Mouse (Mus musculus) embryonic facial prominence, embryonic 12.5 days (tissue): ENCODE data around the gene Arid3b. TPM values are rescaled to one million over a fixed set of nuclear protein-coding genes. Genes with fewer than 3 reads are reported as not detected.
"Not testable (repeated sequence)": the region's sequence is repeated elsewhere in the genome, so short reads cannot be mapped to it uniquely, and the experiment has no call there.

Experiments
- ATAC-seq: fragments of 200-750 bp; cut with Nextera tagmentation; 2 replicates; pipeline ENCODE4 v1.8.0; 2017; ENCODE audit not compliant: insufficient number of reproducible peaks, insufficient read depth, low FRiP score, low TSS enrichment
- H3K27ac ChIP-seq: fragments of 300-500 bp; sonication (generic); 2 replicates; pipeline ENCODE4 v1.5.1; 2016; ENCODE audit warnings: mild to moderate bottlenecking
- H3K27me3 ChIP-seq: fragments of 300-500 bp; sonication (generic); 2 replicates; pipeline ENCODE4 v1.6.1; 2016; ENCODE audit warnings: mild to moderate bottlenecking, moderate library complexity
- H3K36me3 ChIP-seq: fragments of 300-500 bp; sonication (generic); 2 replicates; pipeline ENCODE4 v1.6.1; 2016; ENCODE audit warnings: mild to moderate bottlenecking
- H3K4me1 ChIP-seq: fragments of 300-500 bp; sonication (generic); 2 replicates; pipeline ENCODE4 v1.6.1; 2016
- H3K4me2 ChIP-seq: fragments of 300-500 bp; sonication (generic); replicated peaks from 2 replicates; pipeline ENCODE4 v1.6.1; 2016; ENCODE audit warnings: mild to moderate bottlenecking, moderate library complexity
- H3K4me3 ChIP-seq: fragments of 300-500 bp; sonication (generic); 2 replicates; pipeline ENCODE4 v1.5.1; 2016; ENCODE audit warnings: mild to moderate bottlenecking
- H3K9ac ChIP-seq: fragments of 300-500 bp; sonication (generic); 2 replicates; pipeline ENCODE4 v1.6.1; 2016; ENCODE audit warnings: mild to moderate bottlenecking, moderate library complexity
- H3K9me3 ChIP-seq: fragments of 300-500 bp; sonication (generic); 2 replicates; pipeline ENCODE4 v1.6.1; 2016; ENCODE audit warnings: mild to moderate bottlenecking, moderate library complexity
- WGBS: fragments of 180-500 bp; shearing (Covaris S2); methylation state at CpG from one replicate; pipeline ENCODE4 v1.1.7; 2016; 5-methylcytosine and 5-hydroxymethylcytosine counted together
- polyA plus RNA-seq: library from polyadenylated mRNA; unstranded; fragments of >200 nt; fragmentation: Nextera tagmentation; extraction: Ambion mirVana; gene quantifications from 2 replicates; pipeline ENCODE4 v1.2.1, GENCODE M21; 2016

Arid3b gene
- 13.6 and 14.8 TPM in 2 replicates for polyA plus RNA-seq

DNA sequence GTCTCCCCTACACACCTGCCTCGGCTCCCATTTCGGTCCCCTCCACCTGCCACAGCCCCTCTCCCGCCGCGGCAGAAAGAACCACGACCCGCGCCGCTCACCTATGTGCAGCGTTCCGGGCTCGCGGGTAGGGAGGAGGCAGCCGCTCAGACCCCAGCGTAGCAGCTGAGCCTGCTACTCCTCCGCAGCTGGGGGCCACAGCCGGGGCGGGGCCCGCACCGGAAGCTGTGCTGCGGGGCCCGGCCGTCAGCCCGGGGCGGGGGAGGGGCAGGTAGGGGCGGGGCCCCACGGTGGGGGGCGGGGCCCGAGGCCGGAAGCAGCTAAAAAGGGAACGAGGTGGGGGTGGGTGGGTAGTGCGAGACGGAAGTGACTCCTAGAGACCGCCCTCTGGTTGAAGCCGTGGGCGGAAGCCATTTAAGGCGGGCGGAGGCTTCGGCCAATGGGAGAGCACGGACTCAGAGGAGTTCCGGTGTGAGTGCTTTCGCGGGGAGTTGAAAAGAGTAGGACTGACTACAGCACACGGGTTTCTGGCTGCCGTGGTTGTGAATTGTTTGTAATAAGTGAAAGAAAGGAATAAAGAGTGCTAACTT is at the start of gene Arid3b:
Gene Arid3b (minus strand): TSS at position 213 of the 590 bp plus-strand sequence.
- Histone ChIP-seq H3K4me1 (peaks cover 26% of the 10 kb centered on the region), H3K9me3 (no peaks in the 10 kb centered on the region), H3K27ac (peak within 1 kb of the TSS; percentile 37), H3K36me3 (no peaks in the 10 kb centered on the region), H3K9ac (peak within 1 kb of the TSS; percentile 68), H3K27me3 (0 out of 2 replicates have a peak, but pooled peaks cover 7% of the 10 kb centered on the region), H3K4me3 (peak within 1 kb of the TSS; percentile 70), H3K4me2 (peak within 1 kb of the TSS; percentile 75)
- ATAC-seq: peak; percentile 99
- WGBS: under 1% methylated on average over 45 of the region's 45 CpGs

DNA sequence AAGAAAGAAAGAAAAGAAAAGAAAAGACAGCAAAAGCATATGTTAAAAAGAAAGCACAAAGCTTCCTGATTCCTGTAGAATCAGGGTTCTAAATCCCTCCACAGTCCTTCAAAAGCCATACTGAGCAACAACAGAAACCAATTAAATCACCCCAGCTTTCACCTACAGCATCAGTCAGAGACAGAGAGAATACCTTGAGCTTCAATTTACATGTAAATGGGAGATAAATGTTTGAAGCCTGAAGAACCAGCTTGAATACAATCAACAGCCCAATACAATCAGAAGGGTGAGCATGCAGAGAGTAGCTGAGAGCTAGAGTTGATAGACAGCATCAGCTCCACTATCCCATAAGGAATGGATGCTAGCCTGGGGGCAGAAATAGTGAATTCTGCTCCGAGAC is 46.8 kb upstream of the Arid3b start:
- Histone ChIP-seq H3K4me3 (no peak overlapping the region), H3K9ac (no peak overlapping the region), H3K9me3 (no peaks in the 10 kb centered on the region), H3K4me2 (no peak overlapping the region), H3K4me1 (no peaks in the 10 kb centered on the region), H3K27ac (no peak overlapping the region), H3K27me3 (no peaks in the 10 kb centered on the region), H3K36me3 (no peaks in the 10 kb centered on the region)
- ATAC-seq: no peak
- 66% methylated on average over 1 of the region's 1 CpGs for WGBS

DNA sequence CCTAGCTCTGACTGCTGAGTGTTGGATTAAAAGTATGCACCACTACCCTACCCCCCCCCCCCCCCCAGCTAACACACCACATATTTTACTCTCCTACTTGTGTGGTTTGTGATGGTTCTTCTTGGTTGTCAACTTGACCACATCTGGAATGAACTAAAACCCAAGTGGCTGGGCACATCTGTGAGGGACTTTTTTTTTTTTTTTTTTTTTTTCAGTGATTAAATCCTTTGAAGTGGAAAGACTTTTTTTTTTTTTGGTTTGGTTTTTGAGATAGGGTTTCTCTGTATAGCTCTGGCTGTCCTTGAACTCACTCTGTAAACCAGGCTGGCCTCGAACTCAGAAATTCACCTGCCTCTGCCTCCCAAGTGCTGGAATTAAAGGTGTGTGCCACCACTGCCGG is 45.2 kb upstream of the Arid3b start:
- H3K27ac ChIP-seq, H3K36me3 ChIP-seq, H3K4me1 ChIP-seq, H3K4me2 ChIP-seq, H3K27me3 ChIP-seq, H3K4me3 ChIP-seq, ATAC-seq, H3K9ac ChIP-seq, H3K9me3 ChIP-seq: not testable (repeated sequence)
- WGBS: 87% methylated on average over 2 of the region's 2 CpGs

DNA sequence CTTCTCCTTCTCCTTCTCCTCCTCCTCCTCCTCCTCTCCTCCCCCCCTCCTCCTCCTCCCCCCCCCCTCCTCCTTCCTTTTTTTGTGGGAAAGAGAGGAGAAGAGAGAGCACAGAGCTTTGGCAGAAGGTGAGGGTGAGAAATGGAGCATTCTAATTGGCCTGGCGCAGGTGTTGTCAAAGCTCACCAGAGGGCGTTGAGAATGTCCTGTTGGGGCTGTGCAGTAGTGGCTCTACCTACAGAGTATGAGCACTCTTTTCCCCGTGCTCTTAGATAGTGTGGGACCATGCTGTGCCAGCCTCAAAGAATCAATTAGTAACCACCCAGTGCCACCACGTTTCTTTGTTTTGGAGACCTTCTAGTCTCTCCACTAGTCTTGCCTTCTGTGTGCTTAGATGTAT is 43.7 kb upstream of the Arid3b start:
- Histone ChIP-seq H3K4me3 (no peak overlapping the region), H3K9ac (no peak overlapping the region), H3K27ac (no peak overlapping the region), H3K9me3 (no peaks in the 10 kb centered on the region), H3K4me1 (no peaks in the 10 kb centered on the region), H3K27me3 (no peaks in the 10 kb centered on the region), H3K4me2 (no peak overlapping the region), H3K36me3 (no peaks in the 10 kb centered on the region)
- WGBS: 22% methylated on average over 4 of the region's 4 CpGs
- ATAC-seq: no peak

DNA sequence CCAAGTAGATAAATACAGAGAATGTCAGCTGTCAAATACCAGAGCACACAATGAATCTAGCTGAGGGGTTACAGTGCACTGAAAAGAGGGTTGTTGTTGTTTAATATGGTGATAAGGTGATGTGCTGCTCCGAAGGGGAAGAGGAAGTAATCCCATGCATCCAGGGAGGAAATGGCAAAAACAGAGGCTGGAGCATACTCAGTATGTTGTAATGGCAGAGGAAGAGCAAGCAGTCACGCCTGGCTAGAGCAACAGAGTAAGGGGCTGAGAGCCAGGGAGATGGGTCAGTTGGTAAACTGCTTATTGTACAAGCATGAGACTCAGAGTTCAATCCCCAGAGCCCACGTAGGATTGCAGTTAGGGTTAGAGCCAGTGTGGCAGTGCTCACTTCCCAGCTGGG is 42.6 kb upstream of the Arid3b start:
- H3K4me1 ChIP-seq: no peaks in the 10 kb centered on the region
- H3K27me3 ChIP-seq: no peaks in the 10 kb centered on the region
- H3K36me3 ChIP-seq: no peaks in the 10 kb centered on the region
- no peak overlapping the region for H3K9ac ChIP-seq
- no peaks in the 10 kb centered on the region for H3K9me3 ChIP-seq
- WGBS: 54% methylated on average over 3 of the region's 3 CpGs
- H3K4me3 ChIP-seq: no peak overlapping the region
- ATAC-seq: no peak
- H3K4me2 ChIP-seq: no peak overlapping the region
- H3K27ac ChIP-seq: no peak overlapping the region

DNA sequence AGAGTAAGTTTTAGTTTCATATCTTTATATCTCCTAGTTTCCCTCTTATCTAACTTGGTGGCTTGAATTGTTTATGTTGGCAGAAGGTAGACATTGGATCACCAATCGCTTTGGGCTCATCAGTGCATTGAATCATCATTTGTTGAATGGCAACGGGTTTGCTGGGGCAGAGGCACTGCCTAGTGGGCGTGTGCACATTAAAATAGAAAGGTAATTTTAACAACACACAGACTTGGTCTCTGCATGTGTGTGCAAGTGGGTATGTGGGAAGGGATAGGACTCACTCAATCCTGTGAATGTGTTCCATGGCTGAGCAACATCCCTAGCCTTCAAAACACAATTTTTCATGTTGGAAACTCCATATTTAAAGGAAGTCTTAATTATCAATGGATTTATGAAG is 38.4 kb upstream of the Arid3b start:
- Histone ChIP-seq H3K9me3 (no peaks in the 10 kb centered on the region), H3K27me3 (no peaks in the 10 kb centered on the region), H3K27ac (no peak overlapping the region), H3K9ac (no peak overlapping the region), H3K36me3 (no peaks in the 10 kb centered on the region), H3K4me3 (no peak overlapping the region), H3K4me2 (no peak overlapping the region), H3K4me1 (no peaks in the 10 kb centered on the region)
- 66% methylated on average over 3 of the region's 3 CpGs for WGBS
- ATAC-seq: no peak

DNA sequence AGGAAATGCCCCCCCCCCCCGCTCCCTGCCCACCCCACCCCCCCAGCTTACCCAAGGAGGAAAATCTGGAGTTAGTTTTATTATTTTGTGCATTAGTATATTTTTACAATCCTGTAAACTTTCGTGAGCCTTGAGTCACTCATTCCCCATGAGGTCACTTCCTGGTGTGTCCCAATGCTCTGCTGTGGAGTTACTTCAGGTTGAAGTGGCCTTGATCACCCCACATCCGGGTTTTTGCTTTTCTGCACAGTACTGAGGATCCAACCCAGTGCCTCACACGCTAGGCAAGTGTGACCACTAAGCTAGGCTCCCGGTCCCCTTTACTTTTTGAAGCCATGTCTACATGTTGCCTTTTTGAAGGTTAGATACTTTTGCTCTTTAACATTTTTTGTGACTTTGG is 37.5 kb upstream of the Arid3b start:
- WGBS: 63% methylated on average over 5 of the region's 5 CpGs
- Histone ChIP-seq H3K9me3 (no peaks in the 10 kb centered on the region), H3K9ac (no peak overlapping the region), H3K4me3 (no peak overlapping the region), H3K27me3 (no peaks in the 10 kb centered on the region), H3K27ac (no peak overlapping the region), H3K36me3 (no peaks in the 10 kb centered on the region), H3K4me1 (no peaks in the 10 kb centered on the region), H3K4me2 (no peak overlapping the region)
- ATAC-seq: no peak

DNA sequence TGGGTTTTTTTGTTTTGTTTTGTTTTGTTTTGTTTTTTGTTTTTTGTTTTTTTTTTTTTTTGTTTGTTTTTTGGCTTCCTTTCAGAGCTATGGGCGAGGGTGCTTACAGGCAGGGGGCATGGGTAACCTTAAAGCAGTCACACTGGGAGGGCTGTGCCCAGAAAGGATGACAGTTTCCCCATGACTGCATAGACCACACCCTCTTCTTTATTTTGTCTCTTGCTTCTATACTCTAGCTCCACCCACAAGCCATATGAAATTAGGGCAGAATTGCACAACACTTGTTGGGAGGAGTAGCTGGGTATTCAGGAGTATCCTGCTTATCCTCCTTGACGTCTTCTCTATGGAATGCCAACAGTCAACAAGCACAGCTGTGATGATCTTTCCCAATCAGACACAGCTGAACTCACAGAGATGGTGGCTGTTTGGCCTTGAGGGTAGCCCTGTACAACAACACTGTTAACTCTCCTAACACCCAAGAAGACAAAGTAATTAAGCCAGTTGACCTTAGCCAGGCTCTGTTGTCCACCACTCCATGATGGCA is 33.8 kb upstream of the Arid3b start:
- Histone ChIP-seq H3K4me2 (no peak overlapping the region), H3K27me3 (no peaks in the 10 kb centered on the region), H3K4me3 (no peak overlapping the region), H3K36me3 (no peaks in the 10 kb centered on the region), H3K9ac (no peak overlapping the region), H3K9me3 (no peaks in the 10 kb centered on the region), H3K27ac (no peak overlapping the region), H3K4me1 (no peaks in the 10 kb centered on the region)
- no peak for ATAC-seq
- WGBS: 53% methylated on average over 2 of the region's 2 CpGs

DNA sequence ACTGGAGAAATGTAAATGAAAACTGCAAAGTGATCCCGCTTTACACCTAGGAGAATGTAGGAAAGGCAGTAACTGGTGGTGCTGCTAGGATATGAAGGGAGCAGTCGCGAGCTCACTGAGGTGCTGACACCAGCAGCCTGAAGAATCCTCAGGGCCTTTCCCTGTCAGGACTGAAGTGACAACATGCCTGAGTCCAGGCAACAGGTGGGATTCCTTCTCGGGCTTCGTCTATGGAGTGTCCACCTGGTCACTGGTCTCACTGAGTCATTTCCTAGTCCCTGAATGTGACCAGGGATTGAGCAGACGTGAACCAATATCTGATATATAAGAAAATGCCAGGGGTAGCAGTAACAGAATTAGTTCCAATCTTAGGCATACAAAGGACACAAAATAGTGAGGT is 32.2 kb upstream of the Arid3b start:
- no peak overlapping the region for H3K27ac ChIP-seq
- no peaks in the 10 kb centered on the region for H3K9me3 ChIP-seq
- no peak overlapping the region for H3K4me2 ChIP-seq
- no peak for ATAC-seq
- H3K4me1 ChIP-seq: no peaks in the 10 kb centered on the region
- no peaks in the 10 kb centered on the region for H3K27me3 ChIP-seq
- H3K9ac ChIP-seq: no peak overlapping the region
- no peaks in the 10 kb centered on the region for H3K36me3 ChIP-seq
- WGBS: 76% methylated on average over 6 of the region's 6 CpGs
- H3K4me3 ChIP-seq: no peak overlapping the region

DNA sequence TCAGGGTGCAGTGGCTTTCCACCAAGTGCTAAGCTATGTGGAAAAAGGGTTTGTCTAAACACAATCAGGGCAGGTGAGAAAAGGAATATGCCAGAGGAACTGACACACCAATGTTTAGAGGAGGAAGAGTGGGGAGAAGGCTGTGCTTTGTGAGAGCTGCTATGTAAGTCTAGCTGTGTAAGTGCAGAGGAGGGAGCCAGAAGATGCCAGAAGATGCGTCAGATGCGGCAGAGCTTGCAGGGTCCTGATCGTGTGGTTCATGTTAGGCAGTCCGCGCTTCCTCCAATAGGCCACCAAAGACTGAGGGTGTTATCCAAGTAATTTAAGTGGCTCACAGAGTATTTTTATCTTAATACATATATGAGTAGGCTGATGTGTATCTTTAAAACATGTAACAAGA is 31.3 kb upstream of the Arid3b start:
- no peak overlapping the region for H3K4me3 ChIP-seq
- H3K4me2 ChIP-seq: no peak overlapping the region
- H3K27me3 ChIP-seq: no peaks in the 10 kb centered on the region
- H3K9me3 ChIP-seq: no peaks in the 10 kb centered on the region
- no peak overlapping the region for H3K27ac ChIP-seq
- ATAC-seq: no peak
- H3K4me1 ChIP-seq: no peaks in the 10 kb centered on the region
- no peak overlapping the region for H3K9ac ChIP-seq
- 76% methylated on average over 5 of the region's 5 CpGs for WGBS
- H3K36me3 ChIP-seq: no peaks in the 10 kb centered on the region

DNA sequence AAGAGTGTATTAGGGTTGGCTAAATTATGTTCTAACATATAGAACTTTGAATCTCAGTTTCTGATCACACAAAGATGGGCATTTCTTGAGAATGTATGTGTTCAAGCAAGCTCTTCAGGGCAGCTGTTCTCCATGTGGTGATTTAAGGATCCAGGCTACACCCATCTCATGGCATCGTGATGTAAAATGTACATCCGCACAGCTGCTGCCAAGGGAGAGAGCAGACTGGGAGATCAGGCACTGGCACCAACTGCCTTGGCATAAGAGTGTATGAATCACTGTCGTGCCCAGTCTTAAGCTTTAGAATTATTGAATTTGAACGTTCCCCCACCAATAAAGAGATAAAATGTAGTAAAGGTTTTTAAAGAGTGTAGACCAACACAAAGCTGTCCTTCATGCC is 30.6 kb upstream of the Arid3b start:
- 83% methylated on average over 4 of the region's 4 CpGs for WGBS
- no peak overlapping the region for H3K4me2 ChIP-seq
- no peaks in the 10 kb centered on the region for H3K27me3 ChIP-seq
- no peak overlapping the region for H3K4me3 ChIP-seq
- no peak for ATAC-seq
- H3K27ac ChIP-seq: no peak overlapping the region
- no peaks in the 10 kb centered on the region for H3K4me1 ChIP-seq
- H3K9me3 ChIP-seq: no peaks in the 10 kb centered on the region
- H3K36me3 ChIP-seq: no peaks in the 10 kb centered on the region
- H3K9ac ChIP-seq: no peak overlapping the region

DNA sequence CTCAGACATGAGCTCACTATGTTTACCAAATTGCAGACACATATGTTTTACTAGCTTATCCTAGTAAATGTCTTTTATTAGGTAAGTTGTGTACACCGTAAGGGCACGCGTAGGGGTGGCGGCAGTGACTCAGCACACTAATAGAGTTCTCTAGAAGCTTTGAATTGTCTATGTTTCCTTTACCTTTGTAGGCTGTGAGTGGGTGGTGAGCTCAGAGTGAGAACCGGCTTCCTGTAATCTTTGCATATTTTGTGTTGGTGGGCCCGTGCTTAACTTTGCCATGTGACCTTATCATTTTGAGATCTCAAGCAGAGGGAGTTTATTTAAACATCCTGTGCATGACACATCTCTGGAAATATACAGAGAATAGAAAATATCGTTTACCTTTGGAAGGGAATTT is 29.9 kb upstream of the Arid3b start:
- H3K4me1 ChIP-seq: no peaks in the 10 kb centered on the region
- no peak overlapping the region for H3K27ac ChIP-seq
- H3K4me3 ChIP-seq: no peak overlapping the region
- no peaks in the 10 kb centered on the region for H3K27me3 ChIP-seq
- ATAC-seq: no peak
- H3K9me3 ChIP-seq: no peaks in the 10 kb centered on the region
- 82% methylated on average over 7 of the region's 7 CpGs for WGBS
- no peak overlapping the region for H3K4me2 ChIP-seq
- no peak overlapping the region for H3K9ac ChIP-seq
- H3K36me3 ChIP-seq: no peaks in the 10 kb centered on the region

DNA sequence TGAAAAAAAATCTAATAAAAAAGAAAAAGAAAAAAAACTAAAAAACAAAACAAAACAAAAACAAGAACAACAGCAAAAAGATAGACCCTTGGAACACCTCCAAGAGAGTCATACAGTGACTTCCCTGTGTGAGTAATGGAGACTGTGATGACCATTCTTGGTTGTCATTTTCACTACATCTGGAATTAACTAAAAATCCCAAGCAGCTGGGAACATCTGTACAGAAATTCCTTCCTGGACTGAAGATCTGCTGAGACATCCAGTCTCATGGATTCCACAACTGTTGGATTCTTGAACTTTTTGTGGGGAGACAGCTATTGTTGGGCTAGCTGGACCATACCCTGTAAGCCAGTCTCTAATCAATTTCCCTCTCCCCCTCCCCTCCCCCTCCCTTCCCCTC is 27.7 kb upstream of the Arid3b start:
- Histone ChIP-seq H3K9ac (no peak overlapping the region), H3K27me3 (no peaks in the 10 kb centered on the region), H3K27ac (no peak overlapping the region), H3K36me3 (no peaks in the 10 kb centered on the region), H3K4me3 (no peak overlapping the region), H3K4me1 (no peaks in the 10 kb centered on the region), H3K9me3 (no peaks in the 10 kb centered on the region), H3K4me2 (no peak overlapping the region)
- ATAC-seq: no peak
